Mouse (Mus musculus) right cerebral cortex, adult 18-20 months (tissue): ENCODE results near the gene Wdr82.

Experiments
- DNase-seq: peaks from one replicate; pipeline ENCODE4 v3.0.0; 2022; ENCODE audit warnings: mixed read lengths

Wdr82 gene

DNA sequence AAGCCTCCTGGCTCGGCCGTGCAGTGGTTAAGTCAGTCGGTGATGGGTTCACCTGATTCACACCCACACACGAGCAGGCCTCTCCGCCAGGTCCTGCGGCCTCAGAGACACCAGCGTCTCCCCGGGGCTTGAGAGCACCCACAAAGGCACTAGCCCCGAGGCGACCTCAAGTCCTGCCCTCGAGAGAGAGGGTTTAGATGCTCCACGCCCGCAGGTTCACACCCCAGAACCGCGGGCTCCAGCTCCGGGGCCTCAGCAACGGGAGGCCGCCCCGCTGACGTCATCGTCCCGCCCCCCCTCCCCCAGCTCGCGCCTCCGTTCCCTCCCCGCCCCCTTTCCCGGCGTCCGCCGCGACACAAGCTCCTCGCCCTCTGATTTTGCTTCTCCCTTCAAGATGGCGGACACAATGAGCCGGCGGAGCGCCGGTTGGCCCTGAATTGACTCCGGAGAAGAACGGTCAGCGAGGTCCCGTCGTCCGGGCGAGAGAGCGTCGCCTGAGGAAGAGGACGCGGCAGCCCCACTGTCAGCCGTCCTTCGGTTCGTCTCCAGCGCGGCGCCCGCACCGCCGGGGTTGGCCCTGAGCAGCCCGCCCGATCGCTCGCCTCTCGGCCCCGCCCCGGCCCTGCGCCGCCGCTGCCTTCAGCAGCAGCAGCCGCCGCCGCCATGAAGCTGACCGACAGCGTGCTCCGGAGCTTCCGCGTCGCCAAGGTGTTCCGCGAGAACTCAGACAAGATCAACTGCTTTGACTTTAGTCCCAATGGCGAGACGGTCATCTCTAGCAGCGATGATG is at the start of gene Wdr82:
TSS of gene Wdr82 (plus strand) at position 373 of the 790 bp plus-strand sequence.
- peak; percentile 90 for DNase-seq

DNA sequence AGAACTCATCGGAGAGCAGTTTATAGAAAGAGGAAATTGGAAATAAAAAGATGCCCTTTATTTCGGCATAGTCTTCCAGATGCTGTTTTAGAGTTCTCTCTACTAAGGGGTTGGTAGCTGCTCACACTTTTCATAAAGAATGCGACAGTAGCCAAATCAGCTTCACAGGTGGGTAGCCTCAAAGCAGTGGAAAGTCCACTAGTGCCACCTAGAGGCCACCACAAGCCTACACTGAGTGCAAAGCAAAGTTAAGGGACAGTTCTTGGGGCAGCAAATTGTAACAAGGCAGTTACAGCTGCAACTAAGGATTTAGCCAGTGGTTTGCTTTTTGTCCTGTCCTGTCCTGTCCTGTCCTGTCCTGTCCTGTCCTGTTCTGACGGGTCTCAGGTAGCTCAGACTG is 47.1 kb upstream of the Wdr82 start:
- DNase-seq, result peak; percentile 57

DNA sequence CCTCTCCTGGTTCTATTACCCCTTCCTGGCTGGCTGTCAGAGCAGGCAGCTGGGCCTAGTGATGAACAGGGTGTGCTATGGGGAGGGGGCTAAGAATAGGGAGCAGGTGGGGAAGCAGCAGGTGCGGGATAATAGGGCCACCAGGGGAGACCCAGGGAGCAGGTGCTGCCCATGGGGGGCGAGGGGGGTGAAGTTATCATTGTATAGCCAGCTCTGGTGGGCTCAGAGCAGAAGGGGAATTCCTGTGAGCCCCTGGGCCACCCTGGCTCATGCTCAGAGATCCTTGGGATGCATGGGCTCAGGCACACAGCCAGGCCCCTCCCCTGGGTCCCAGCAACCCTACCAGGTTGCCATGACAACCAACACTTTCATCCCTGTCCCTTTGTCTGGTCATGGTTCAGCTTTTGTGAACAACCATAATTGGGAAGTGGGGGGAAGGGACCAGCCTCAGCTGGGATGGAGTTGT is 43.9 kb upstream of the Wdr82 start:
- DNase-seq, result no peak

DNA sequence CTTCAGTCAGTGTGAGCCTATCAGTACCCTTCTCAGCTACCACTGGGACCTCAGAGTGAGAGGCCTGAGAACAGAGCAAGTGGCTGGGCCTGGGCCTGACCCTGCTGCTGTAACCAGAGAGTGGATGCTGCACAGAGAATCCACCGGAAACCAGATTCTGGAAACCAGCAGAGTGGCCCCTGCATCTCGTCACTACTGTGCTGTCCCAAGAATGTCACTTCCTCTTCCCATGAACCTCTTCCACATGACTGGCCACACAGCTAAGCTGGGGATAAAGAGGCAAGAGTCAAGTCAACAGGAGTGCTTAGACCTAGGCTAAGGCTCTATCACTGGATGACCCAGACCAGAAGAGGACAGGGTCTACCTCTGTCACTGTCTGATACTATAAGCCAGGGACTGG is 41.7 kb upstream of the Wdr82 start:
- DNase-seq, result no peak

DNA sequence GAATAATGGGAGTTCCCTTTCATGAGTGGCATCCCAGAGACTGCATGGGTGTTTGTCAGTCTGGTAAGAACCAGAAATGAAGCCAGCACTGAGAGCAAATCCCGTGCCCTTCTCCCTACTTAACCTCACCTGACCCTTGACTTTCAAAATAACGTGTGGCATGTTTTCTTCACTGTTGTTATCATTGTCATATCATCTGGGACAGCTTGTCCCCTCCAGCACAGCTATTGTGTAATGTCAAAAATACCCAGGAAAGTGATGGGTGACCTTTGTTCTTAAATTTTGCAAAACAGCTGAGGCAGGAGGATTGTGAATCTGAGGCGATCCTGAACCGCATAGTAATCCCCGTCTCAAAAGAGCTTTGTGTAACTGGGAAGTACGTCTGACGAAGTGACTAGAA is 40.5 kb upstream of the Wdr82 start:
- DNase-seq, result no peak

DNA sequence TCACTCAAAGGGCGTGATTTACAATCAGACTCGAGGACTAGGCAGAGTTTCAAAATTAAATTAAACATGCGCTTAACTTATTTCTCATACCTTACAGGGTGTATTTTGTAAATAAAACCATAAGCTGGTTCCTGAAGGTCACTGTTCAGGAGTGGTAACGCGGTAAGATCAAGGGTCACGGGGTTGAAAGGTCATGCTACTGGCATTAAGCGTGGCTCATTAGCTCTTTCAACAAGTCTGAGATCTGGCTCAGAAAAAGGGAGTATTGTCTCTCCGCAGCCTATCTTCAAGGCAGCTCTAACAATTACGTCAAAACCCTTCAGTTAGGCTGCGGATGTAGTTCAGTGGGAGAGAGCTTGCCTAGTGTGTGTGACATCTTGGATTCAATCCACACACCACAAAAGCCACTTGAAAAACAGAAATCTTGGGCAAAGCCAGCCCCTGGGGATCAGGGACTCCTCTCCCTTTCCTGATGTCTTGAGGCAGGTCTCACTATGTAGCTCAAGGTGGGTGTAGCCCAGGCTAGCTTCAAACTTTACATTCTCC is 33.0 kb upstream of the Wdr82 start:
- no peak for DNase-seq

DNA sequence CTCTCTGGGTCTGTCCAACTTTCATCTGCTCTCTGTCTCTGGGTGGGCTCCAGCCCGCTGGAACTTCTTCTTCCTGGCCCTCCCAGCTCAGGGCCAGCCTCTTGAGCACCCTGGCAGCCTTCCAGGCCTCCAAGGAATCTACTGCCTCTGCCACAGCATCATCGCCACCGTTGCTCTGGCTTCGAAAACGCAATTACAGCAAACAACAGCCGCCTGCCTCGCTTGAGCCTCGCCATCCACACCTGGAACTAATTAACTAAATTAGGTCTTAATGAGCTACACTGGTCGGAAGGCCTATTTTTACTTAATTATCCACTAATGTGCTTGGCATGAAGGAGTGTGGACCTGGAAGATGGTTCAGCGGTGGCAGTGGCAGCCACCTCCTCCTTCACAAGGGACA is 31.0 kb upstream of the Wdr82 start:
- no peak for DNase-seq

DNA sequence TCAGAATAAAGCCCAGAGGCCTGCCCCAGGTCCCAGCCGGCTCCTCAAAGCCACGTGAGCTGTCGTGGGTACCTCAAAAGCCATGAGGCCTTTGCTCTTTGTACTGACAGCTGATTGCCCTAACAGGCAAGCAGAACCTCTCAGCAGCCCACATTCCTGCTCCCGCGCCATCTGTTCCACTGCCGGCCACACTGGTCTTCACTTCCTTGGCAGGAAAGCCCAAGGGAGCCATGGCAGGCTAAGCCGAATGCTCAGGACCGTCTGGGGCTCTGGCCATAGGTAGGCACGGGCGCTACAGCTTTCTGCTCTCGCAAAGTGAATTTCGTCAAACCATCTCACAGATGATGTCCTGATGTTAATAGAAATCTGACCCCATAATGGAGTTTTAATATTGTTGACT is 28.8 kb upstream of the Wdr82 start:
- DNase-seq, result no peak

DNA sequence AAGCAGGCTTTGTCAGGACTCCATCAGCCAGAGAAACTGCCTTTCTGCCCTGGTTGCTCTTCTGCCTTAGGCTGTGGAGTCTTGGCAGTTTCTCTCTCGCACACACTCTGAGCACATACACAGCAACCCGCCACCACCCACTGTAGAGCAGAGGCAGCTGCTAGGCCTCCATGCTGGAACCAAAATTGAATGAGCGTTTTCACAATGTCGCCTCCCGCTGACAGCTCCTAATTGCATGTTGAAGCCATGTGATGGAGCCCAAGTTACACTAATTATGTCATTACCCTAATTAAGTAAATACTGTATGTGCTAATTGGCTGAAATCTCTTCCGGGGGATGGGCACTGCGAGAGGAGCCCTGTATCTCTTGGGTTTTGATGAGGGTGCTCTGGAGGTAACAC is 26.6 kb upstream of the Wdr82 start:
- no peak for DNase-seq

DNA sequence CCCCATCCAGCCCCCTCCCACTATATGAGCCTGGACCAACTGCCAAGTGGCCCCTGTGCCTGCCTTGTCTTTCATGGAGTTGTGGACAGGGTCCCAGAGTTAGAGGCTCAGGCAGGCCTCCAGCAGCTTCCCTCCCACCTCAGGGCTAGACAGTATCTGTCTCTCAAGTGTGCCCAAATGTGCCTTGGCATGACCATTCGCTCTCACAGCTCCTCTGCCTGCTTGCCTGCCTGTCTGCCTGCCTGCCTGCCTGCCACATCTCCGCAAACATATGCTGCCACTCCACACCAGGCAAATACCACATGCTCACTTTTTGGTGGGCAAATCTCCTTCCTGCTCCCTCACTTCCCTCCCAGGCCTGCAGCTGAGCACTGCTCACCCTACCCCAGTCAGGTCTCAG is 25.1 kb upstream of the Wdr82 start:
- no peak for DNase-seq

DNA sequence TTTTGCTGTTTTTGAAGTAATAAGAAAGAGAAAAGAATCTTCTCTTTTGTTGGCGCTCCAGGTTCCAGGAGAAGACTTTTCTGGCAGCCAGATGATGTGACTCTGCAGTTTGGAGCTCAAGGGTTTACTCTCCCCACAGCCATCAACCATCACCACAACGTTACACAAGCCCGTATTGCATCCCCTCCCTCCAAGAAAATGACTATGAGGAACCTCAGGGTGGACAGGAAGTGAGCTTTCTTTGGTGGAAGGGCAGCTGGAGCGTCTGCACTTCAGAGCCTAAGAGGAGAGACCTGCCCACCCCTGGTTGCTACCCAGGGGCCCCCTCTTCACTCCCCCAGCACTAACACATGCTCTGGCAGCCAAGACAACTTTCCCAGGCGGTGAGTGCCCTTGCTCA is 23.4 kb upstream of the Wdr82 start:
- no peak for DNase-seq

DNA sequence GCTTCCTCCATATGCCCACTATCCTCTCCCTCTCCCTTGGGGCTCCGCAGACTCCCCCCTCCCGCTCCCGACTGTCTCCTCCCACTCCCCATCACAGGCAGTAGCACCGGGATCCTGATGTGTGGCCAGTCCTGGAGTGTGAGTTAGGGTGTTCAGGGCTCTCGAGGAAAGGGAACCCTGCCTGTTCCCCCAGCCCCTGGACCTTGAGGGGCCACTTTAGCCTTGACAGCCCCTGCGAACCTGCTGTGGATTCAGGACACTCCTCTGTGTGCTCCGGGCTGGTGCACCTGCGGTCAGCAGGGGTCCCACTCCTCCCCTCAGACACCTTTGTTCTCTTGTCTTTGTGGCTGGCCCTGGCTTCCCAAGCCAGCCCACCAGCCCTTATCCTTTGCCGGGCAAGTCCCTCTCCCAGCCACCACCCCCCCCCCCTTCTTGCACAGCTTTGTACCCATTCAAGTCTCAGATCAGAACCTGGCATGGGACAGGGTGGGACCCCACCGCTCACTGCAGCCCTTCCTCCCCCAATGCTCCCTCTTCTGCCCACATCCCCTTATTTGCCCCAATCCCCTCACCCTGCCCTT is 22.8 kb upstream of the Wdr82 start:
- DNase-seq, result no peak

DNA sequence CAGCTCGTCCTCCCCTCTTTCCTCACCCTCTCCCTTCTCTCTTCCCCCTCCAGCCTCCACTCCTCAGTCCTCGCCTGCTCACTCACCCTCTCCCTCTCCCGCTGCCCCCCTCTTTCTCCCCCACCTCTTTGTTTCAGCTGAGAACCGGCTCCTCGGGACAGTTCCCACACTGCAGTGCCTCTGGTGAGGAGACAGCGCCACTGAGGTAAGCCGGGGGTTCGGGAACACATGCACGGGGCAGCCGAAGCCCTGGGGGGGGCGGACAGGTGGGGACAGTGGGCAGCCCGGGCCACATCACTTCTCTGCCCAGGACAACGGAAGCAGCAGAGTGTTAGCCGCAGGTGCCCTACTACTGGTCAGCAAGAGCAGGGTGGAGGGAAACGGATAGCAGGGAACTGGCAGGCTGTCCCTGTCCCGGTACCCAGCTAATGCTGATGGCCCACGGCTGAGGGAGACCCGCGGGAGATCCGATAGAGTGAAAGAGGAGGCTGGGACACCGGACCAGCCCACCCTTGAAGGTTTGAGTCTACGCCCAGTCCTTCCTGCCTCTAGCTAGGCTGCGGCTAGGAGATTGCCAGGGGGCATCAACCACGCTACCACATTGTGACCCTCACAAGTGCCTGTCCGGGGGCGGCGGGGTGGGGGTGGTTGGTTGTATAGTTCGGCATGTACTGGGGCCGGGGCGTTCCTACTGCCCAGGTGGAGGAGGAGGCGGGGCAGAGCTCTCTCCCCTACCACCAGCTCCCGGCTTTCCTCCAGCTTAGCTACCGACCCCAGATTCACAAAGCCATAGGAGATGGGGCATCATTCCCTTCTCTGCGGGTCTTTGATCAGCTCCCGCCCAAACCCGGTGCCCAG is 22.0 kb upstream of the Wdr82 start:
- no peak for DNase-seq

DNA sequence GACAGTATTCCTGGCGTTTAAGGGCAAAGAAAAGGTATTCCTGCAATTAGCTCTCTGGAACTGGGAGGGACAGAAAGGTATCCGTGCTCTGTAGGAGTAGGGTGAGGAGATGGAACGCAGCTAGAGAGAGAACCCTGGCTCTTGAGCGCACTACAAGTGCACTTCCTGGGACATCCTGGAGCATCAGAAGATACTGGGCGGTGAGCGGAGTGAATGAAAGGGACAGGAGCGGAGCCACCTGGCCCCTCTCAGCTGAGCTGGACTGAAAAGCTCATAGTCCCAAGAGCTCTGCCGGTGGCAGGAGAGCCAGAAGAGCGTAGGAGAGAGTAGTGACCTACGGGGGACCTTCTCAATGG is 21.4 kb upstream of the Wdr82 start:
- DNase-seq, result no peak

DNA sequence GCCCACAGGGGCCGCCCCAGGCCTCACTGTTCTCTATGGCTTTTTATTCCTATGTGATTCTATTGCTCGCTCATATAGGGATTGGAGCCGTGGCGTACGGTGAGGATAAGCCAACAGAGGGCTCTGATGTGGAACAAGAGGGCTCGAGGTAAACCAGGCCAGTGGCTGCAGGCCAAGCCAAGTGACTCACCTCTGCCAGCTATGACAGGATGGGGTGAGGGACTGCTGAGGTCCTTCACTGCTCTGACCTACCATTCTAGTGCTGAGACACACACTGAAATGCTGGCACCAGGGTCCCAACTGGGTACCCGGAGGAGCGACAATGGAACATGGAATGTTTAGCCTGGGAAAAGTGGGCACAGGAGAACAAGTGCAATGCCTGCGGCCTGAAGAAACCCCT is 16.6 kb upstream of the Wdr82 start:
- no peak for DNase-seq

DNA sequence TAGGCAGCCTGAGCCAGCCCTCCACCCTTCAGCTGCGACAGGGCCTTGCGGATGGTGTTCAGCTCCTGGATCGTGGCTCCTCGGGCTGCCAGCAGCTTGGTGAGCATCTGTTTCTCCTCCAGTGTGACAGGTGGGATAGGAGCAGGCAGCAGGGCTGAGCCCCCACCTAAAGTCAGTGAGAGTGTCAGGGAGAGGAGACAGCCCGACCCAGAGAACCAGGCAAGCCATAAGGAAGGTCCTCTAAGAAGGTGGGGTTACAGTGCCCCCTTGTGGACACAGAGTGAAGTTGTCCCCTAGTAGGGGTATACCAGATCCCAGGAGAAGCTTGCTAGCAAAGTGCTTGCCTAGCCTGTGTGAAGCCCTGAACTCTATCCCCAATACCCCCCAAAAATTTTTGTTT is 14.3 kb upstream of the Wdr82 start:
- DNase-seq, result peak; percentile 40

DNA sequence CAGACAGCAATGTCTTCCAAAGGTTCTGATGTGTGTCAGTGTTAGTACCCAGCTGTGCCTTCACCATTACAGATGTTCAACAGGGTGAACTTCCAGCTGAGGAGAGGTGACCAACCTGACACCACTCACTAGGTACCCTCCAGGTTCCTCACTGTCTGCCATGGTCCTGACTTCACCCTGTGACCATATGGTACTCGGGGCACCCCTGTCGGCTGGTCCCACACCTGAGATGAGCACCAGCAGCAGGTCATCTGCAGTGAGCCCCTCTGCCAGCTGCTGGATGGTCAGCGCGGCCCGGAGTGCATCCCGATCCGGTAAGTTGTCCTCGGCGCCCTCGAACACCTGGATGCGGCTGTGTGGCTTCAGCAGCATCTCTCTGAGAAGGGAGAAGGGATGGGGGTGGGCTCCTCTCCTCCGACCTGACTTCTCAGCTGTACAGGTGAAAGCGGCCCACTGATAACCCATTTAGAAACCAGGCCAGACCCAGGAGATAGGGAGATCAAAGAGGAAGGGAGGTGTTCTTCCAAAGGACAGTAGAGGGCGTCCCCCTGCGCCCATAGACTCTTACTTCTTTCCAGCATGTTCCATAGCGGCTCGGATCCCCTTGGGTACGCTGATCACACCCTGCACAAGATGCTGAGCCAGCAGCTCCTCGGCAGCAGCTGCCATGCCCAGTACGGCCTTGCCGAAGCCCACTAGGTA is 13.7 kb upstream of the Wdr82 start:
- DNase-seq, result no peak

DNA sequence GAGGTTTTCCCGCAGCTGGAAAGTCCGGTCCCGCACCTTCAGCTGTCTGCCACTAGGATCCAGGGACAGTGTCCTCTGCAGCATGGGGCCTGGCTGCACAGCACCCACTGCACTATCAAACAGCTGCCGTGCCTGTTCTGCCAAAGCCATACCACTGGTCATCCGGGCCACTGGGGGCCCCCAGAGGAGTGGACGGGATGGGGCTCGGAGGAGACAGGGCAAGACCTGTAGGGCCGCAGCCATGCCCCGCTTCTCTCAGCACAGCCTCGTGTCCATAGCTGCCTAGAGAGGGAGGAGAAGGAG is 13.2 kb upstream of the Wdr82 start:
- no peak for DNase-seq

DNA sequence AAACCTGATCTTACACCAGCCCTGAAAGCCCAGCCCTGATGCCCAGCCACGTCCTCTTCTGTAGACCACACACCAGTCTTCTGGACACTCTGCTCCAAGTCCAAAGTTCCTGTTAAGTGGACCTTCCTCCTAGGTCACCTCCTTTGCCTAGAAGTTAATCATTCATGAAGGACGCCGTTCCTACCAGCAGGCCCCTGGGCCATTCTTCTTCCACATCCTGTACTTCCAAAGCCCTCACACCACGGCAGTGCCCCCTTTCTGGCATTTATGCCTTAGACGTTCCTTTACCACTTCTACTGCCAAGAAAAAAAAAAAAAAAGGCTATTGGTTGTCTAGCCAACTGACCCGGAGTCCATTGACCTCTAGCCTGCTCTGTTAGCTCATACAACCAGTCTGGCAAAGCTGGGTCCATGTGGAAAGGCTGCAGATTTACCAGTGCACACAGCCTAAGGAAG is 12.7 kb upstream of the Wdr82 start, which contains the start of gene Glyctk:
TSS of gene Glyctk (minus strand) at position 102 of the 455 bp plus-strand sequence.
- DNase-seq, result no peak

DNA sequence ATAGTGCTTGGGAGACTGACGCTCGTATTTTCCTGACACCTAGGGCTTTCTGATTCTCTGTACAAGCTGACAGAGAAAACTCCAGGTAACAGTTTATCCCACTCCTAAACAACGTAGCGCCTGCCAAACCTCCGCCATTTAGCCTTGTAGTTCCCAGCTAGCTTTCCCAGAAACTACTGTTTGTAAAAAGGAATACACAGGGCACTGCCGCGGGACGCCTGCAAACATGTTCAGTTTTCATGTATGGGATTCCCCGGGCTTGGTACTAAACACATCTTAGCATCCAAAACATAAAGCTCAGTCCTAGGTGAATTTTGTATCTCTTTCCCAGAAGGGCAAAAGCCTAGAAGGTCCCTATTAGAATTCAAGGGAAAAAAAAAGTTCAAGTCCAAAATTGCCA is 11.5 kb upstream of the Wdr82 start:
- DNase-seq, result no peak

DNA sequence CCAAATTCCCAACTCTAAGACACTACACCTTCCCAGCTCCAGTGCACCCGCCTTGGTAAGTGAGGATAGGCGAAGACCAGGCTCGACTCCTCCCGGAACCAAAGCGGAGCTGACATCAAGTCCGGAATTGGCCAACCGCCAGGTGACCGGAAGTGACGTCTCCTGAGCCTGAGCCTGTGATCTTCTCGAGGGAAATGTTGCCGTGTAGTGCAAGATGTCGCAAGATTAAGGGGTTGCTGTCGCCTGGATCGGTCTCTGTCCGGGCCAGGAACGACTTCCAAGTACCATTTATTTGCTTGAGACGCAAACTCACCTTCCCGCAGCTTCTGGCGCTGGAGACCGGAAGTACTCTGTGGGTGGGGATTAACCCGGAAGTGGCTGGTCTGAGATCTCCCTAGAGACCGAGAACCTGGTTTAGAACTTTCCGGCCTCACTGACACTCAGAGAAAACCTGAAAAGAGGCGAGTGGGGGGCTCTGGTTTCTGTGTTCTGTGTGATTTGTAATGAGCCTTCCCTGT is 10.9 kb upstream of the Wdr82 start:
- peak; percentile 91 for DNase-seq

DNA sequence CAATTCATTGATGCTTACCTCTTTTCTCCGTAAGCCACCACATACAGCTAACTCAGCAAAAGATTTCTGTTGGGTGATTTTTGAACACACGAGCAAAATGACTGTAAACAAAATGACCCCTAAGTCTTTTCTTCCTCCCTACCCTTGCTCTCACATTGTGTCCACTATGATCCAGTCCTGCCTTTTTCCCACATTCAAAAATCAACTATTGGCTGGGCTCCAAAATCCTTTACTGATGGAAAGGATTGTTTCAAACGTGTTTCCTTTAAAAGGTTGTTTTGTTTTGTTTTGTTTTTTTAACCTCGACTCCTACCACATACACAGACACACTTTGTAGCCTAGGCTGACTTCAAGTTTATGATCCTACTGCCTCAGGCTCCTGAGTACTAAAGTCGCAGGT is 10.3 kb upstream of the Wdr82 start:
- DNase-seq, result no peak

DNA sequence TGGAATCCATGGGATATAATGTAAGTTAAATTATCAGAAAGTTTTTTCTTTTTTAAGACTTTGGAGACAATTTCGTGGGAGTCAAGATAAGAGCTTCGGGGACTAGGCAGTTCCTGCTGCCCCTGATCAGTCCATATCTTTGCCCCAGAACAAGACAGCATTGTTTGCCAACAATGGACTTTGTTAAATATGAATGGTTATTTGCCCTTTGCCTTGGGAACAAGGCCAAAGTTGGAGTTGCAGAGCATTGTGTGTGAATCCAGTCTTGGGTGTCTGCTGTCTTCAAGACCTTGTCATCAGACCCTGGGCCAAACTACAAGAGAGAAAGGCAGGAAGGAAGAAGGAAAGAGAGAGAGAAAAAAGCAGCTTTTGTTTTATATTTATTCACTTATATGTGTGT is 4.0 kb upstream of the Wdr82 start:
- no peak for DNase-seq
